Mouse (Mus musculus) limb, embryonic 14.5 days (tissue): ENCODE data around the gene Dnajc12. TPM values are rescaled to one million over a fixed set of nuclear protein-coding genes. Genes with fewer than 3 reads are reported as not detected.
A peak's percentile ranks its signal among the peaks of the same experiment; 100 is the strongest.

Experiments
- ATAC-seq: fragments of 200-750 bp; cut with Nextera tagmentation; 2 replicates; pipeline ENCODE4 v1.8.0; 2017; ENCODE audit warnings: low read depth, moderate number of reproducible peaks, moderate TSS enrichment; ENCODE audit not compliant: low FRiP score
- DNase-seq: peaks from one replicate; pipeline ENCODE4 v3.0.0-alpha.2; 2015; ENCODE audit warnings: low spot score
- H3K27ac ChIP-seq: fragments of 300-500 bp; sonication (generic); replicated peaks from 2 replicates; pipeline ENCODE4 v1.5.1; 2014; ENCODE audit warnings: low read depth, mild to moderate bottlenecking, low read length, moderate library complexity, mixed read lengths
- H3K27me3 ChIP-seq: fragments of 300-500 bp; sonication (generic); 2 replicates; pipeline ENCODE4 v1.6.1; 2014; ENCODE audit warnings: low read length, mixed read lengths; ENCODE audit not compliant: control insufficient read depth, insufficient read depth
- H3K36me3 ChIP-seq: fragments of 300-500 bp; sonication (generic); 2 replicates; pipeline ENCODE4 v1.6.1; 2014; ENCODE audit warnings: mild to moderate bottlenecking, low read length, moderate library complexity, mixed read lengths; ENCODE audit not compliant: control insufficient read depth, insufficient read depth
- H3K4me1 ChIP-seq: fragments of 300-500 bp; sonication (generic); 2 replicates; pipeline ENCODE4 v1.6.1; 2014; ENCODE audit warnings: antibody characterized with exemption, low read length, mixed read lengths; ENCODE audit not compliant: control insufficient read depth, insufficient read depth
- H3K4me2 ChIP-seq: fragments of 300-500 bp; sonication (generic); replicated peaks from 2 replicates; pipeline ENCODE4 v1.6.1; 2014; ENCODE audit warnings: low read depth, mild to moderate bottlenecking, low read length, moderate library complexity; ENCODE audit not compliant: severe bottlenecking
- H3K4me3 ChIP-seq: fragments of 300-500 bp; sonication (generic); replicated peaks from 2 replicates; pipeline ENCODE4 v1.5.1; 2014; ENCODE audit warnings: low read length
- H3K9ac ChIP-seq: fragments of 300-500 bp; sonication (generic); 2 replicates; pipeline ENCODE4 v1.6.1; 2014; ENCODE audit warnings: mild to moderate bottlenecking, low read depth, low read length, moderate library complexity; ENCODE audit not compliant: severe bottlenecking
- H3K9me3 ChIP-seq: fragments of 300-500 bp; sonication (generic); 2 replicates; pipeline ENCODE4 v1.6.1; 2016; ENCODE audit warnings: low read length; ENCODE audit not compliant: control insufficient read depth
- POLR2A ChIP-seq: fragments of 200-500 bp; IDR thresholded peaks from 2 replicates; pipeline ENCODE4 v1.8.0; 2012; ENCODE audit warnings: inconsistent platforms, mild to moderate bottlenecking, moderate library complexity, borderline replicate concordance; ENCODE audit not compliant: insufficient read depth, insufficient read length; ENCODE audit errors: extremely low read depth
- WGBS: fragments of 180-500 bp; shearing (Covaris S2); extraction: QIAGEN DNeasy Blood & Tissue Kit; methylation state at CpG from one replicate; pipeline ENCODE4 v1.1.7; 2014; 5-methylcytosine and 5-hydroxymethylcytosine counted together
- polyA plus RNA-seq, 2 experiments: library from polyadenylated mRNA; depleted of rRNA in 1 of 2; stranded (reverse) in 1 of 2; unstranded in 1 of 2; fragments of >200 nt; fragmentation: Nextera tagmentation in 1 of 2; extraction: Ambion mirVana in 1 of 2; gene quantifications; 2 replicates each; pipeline versions ENCODE4 v1.2.1 to v1.2.3; 2012 to 2014

Dnajc12 gene
- 4.0 and 9.1 TPM in 2 replicates for polyA plus RNA-seq (2012; rRNA removed)
- 9.2 and 11.0 TPM in 2 replicates for polyA plus RNA-seq (2014; fragmentation: Nextera tagmentation; extraction: Ambion mirVana)

- peak; percentile 94 for ATAC-seq
- DNase-seq: peak; percentile 99
- Histone ChIP-seq H3K4me3 (peak within 1 kb of the TSS; percentile 60), H3K27ac (no peak within 1 kb of the TSS), H3K4me2 (peak within 1 kb of the TSS; percentile 89), H3K27me3 (no peaks in the 10 kb centered on the region), H3K36me3 (no peaks in the 10 kb centered on the region), H3K4me1 (no peaks in the 10 kb centered on the region), H3K9ac (peak within 1 kb of the TSS; percentile 65), H3K9me3 (no peaks in the 10 kb centered on the region)
- under 1% methylated on average over 28 of the region's 28 CpGs for whole genome bisulfite sequencing
- TF ChIP-seq POLR2A: peak; percentile 79; the same call in 1 of the 2 replicates
Measured at GRCm38 (mm10) chr10:63382372-63383279, at the start of gene Dnajc12. TSS of gene Dnajc12 (plus strand) at chr10:63382443.

- DNase-seq (no peak), ATAC-seq (no peak)
- no peaks in the 10 kb centered on the region for H3K9me3 ChIP-seq
- no peaks in the 10 kb centered on the region for H3K27me3 ChIP-seq
- peaks cover 28% of the 10 kb centered on the region for H3K36me3 ChIP-seq
- 47% methylated on average over 13 of the region's 13 CpGs for WGBS
- H3K4me2 ChIP-seq: peak overlapping the region; percentile 73
- H3K27ac ChIP-seq: no peak overlapping the region
- TF ChIP-seq POLR2A: no peak
- peaks cover 20% of the 10 kb centered on the region for H3K4me1 ChIP-seq
- peak overlapping the region; percentile 94 for H3K9ac ChIP-seq
- H3K4me3 ChIP-seq: peak overlapping the region; percentile 74
Measured at GRCm38 (mm10) chr10:63336901-63337300, 45.3 kb upstream of the Dnajc12 start.

GRCm38 (mm10) chr10:63337326-63337725 is 44.9 kb upstream of the Dnajc12 start:
- Histone ChIP-seq H3K4me1 (peaks cover 20% of the 10 kb centered on the region), H3K4me2 (peak overlapping the region; percentile 73), H3K9me3 (no peaks in the 10 kb centered on the region), H3K9ac (peak overlapping the region; percentile 94), H3K27me3 (no peaks in the 10 kb centered on the region), H3K36me3 (peaks cover 28% of the 10 kb centered on the region), H3K27ac (no peak overlapping the region), H3K4me3 (peak overlapping the region; percentile 74)
- TF ChIP-seq POLR2A: no peak
- DNase-seq (no peak), ATAC-seq (no peak)
- 20% methylated on average over 5 of the region's 5 CpGs for WGBS

GRCm38 (mm10) chr10:63337951-63338836 is 44.0 kb upstream of the Dnajc12 start:
- Histone ChIP-seq H3K9me3 (no peaks in the 10 kb centered on the region), H3K4me1 (peaks cover 20% of the 10 kb centered on the region), H3K4me3 (peak overlapping the region; percentile 74), H3K36me3 (peaks cover 24% of the 10 kb centered on the region), H3K4me2 (peak overlapping the region; percentile 73), H3K27ac (peak overlapping the region; percentile 96), H3K27me3 (no peaks in the 10 kb centered on the region), H3K9ac (peak overlapping the region; percentile 94)
- no peak for TF ChIP-seq POLR2A
- DNase-seq (peak; percentile 50), ATAC-seq (peak; percentile 75)
- under 1% methylated on average over 51 of the region's 113 CpGs for WGBS

GRCm38 (mm10) chr10:63338914-63339643 is 43.2 kb upstream of the Dnajc12 start:
- Histone ChIP-seq H3K9me3 (no peaks in the 10 kb centered on the region), H3K9ac (peak overlapping the region; percentile 94), H3K36me3 (peaks cover 17% of the 10 kb centered on the region), H3K4me3 (peak overlapping the region; percentile 74), H3K4me2 (peak overlapping the region; percentile 73), H3K27ac (peak overlapping the region; percentile 96), H3K4me1 (peaks cover 20% of the 10 kb centered on the region), H3K27me3 (no peaks in the 10 kb centered on the region)
- DNase-seq (peak; percentile 91), ATAC-seq (peak; percentile 95)
- TF ChIP-seq POLR2A: peak; percentile 98
- WGBS: 1% methylated on average over 28 of the region's 74 CpGs
